Mouse (Mus musculus): ENCODE measurements around the gene Vamp9. TPM values are rescaled to one million over a fixed set of nuclear protein-coding genes. Genes with fewer than 3 reads are reported as not detected.

The Vamp9 gene
- not detected for polyA plus RNA-seq (2014; fragmentation: Illumina TruSeq; extraction: RNeasy Lipid Tissue Mini Kit (QIAGEN cat#74804); ENCODE audit: low read depth, low replicate concordance)

DNA sequence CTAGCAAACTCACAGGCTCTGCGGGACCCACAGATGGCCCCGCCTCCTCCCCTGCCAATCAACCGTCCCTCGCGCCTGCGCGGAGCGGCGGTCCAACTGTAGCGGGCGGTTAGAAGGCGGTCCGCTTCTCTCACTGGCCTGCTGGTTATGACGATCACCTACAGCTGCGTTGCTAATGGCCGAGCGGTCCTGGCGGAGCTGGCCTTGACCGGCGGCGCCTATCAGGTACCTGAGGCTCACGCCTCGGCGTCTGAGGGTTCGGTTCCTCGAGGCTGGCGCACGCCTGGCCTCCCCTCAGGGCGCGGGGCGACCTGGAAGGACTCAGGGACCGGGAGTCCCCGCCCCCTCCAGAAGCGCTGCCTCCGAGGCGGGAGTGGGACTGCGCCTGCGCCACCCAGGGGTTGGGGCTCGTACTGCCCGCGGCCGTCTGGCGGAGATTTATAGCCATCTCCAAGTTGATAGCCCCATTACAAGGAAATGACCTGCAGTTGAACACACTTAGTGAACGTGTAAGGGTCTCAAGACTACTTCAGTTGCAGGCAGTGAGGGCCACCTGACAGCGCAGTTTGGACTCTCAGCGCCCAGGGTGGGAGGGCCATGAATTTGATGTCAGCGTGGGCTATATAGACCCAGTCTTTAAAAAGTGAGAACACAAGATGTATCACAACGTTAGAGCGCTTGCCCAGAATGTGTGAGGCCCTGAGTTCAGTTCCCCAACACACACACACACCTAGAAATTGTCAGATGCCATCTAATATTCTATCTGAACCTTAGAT is at the start of gene Vamp9:
Gene Vamp9, plus strand, starts transcription at position 74 of the 776 bp plus-strand sequence.

DNA sequence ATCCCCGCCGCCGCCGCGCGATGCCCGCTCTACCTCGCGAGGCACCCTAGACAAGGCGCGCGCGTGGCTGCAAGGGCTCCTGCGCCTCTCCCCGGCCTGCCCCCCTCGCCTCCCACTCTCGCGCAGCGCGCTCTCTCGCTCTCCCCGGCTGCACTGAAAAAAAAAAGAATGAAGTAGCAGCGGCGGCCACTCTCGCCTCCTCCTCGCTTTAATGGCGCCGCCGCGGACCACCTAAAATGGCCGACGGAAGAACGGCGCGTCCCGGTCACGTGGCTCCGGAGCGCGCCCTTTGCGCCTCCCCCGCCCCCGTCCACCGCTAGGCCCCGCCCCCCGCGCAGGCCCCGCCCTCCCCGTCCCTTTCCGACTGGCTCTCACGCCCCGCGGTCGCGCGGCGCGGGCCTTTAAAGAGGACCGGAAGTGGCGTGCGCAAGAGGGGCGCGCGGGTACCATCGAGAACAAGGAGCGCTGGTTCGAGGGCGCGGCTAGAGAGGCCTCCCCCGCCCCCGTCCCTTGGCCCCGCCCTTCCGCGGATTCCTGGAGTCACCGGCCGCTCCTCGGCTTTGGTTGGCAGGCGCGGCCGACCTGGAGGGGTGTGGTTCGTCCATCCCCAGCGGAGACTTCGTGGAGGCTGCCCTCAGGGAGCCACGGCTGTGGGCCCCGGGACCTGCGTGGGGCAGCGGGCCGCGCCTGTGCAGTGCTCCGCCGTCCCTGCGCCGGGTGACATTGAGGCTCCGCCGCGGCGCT is 72.8 kb downstream of the Vamp9 start, which contains the start of the genes Hnrnpd and 4930524J08Rik:
Gene Hnrnpd, minus strand, starts transcription at position 240 of the 744 bp plus-strand sequence.
Gene 4930524J08Rik, plus strand, starts transcription at position 363 of the 744 bp plus-strand sequence.

Other genes with a start within 250 kb of the Vamp9 start
- 9.5 TPM for gene Rasgef1b, start 177.2 kb upstream of the Vamp9 start, polyA plus RNA-seq (2014; fragmentation: Illumina TruSeq; extraction: RNeasy Lipid Tissue Mini Kit (QIAGEN cat#74804); ENCODE audit: low read depth, low replicate concordance)
- gene Hnrnpd, start 72.7 kb downstream of the Vamp9 start, polyA plus RNA-seq (2014; fragmentation: Illumina TruSeq; extraction: RNeasy Lipid Tissue Mini Kit (QIAGEN cat#74804); ENCODE audit: low read depth, low replicate concordance): 149 TPM
- not detected for gene 4930524J08Rik, start 72.8 kb downstream of the Vamp9 start, polyA plus RNA-seq (2014; fragmentation: Illumina TruSeq; extraction: RNeasy Lipid Tissue Mini Kit (QIAGEN cat#74804); ENCODE audit: low read depth, low replicate concordance)
- 124 TPM for gene Hnrnpdl, start 133.4 kb downstream of the Vamp9 start, polyA plus RNA-seq (2014; fragmentation: Illumina TruSeq; extraction: RNeasy Lipid Tissue Mini Kit (QIAGEN cat#74804); ENCODE audit: low read depth, low replicate concordance)
- gene Enoph1, start 133.7 kb downstream of the Vamp9 start, polyA plus RNA-seq (2014; fragmentation: Illumina TruSeq; extraction: RNeasy Lipid Tissue Mini Kit (QIAGEN cat#74804); ENCODE audit: low read depth, low replicate concordance): 3.9 TPM